Mouse (Mus musculus): ENCODE data around the gene Gm17490.
"Not testable (repeated sequence)": the region's sequence is repeated elsewhere in the genome, so short reads cannot be mapped to it uniquely, and the experiment has no call there.

Gm17490 gene

GRCm38 (mm10) chr2:11635035-11635434 lies 9.0 kb upstream of the Gm17490 start:
- DNase-seq (ENCODE audit: low spot score): no peak

- DNase-seq (ENCODE audit: low spot score): no peak
Observed at GRCm38 (mm10) chr2:11623726-11624125, 2.3 kb downstream of the Gm17490 start.

GRCm38 (mm10) chr2:11623173-11623572 lies 2.9 kb downstream of the Gm17490 start:
- DNase-seq (ENCODE audit: low spot score): no peak

- no peak for DNase-seq (ENCODE audit: low spot score)
Observed at GRCm38 (mm10) chr2:11619598-11619997, 6.5 kb downstream of the Gm17490 start.

- no peak for DNase-seq (ENCODE audit: low spot score)
Observed at GRCm38 (mm10) chr2:11616846-11617245, 9.2 kb downstream of the Gm17490 start.

GRCm38 (mm10) chr2:11612939-11613338 lies 13.1 kb downstream of the Gm17490 start:
- not testable (repeated sequence) for DNase-seq (ENCODE audit: low spot score)

- not testable (repeated sequence) for DNase-seq (ENCODE audit: low spot score)
Observed at GRCm38 (mm10) chr2:11606718-11607117, 19.3 kb downstream of the Gm17490 start.

- DNase-seq (ENCODE audit: low spot score): no peak
Observed at GRCm38 (mm10) chr2:11604911-11605310, 21.2 kb downstream of the Gm17490 start.

GRCm38 (mm10) chr2:11604053-11604452 lies 22.0 kb downstream of the Gm17490 start, which contains the start of gene Rbm17:
TSS of gene Rbm17 (minus strand) at chr2:11604153.
- DNase-seq (ENCODE audit: low spot score): no peak

- DNase-seq (ENCODE audit: low spot score): peak; percentile 97
Observed at GRCm38 (mm10) chr2:11602506-11603489, 23.3 kb downstream of the Gm17490 start.

GRCm38 (mm10) chr2:11601795-11602194 lies 24.3 kb downstream of the Gm17490 start:
- DNase-seq (ENCODE audit: low spot score): no peak

- DNase-seq (ENCODE audit: low spot score): no peak
Observed at GRCm38 (mm10) chr2:11597906-11598305, 28.2 kb downstream of the Gm17490 start.

GRCm38 (mm10) chr2:11596690-11597089 lies 29.4 kb downstream of the Gm17490 start:
- no peak for DNase-seq (ENCODE audit: low spot score)

GRCm38 (mm10) chr2:11587996-11588395 lies 38.1 kb downstream of the Gm17490 start:
- DNase-seq (ENCODE audit: low spot score): no peak

GRCm38 (mm10) chr2:11579399-11579798 lies 46.7 kb downstream of the Gm17490 start:
- no peak for DNase-seq (ENCODE audit: low spot score)

GRCm38 (mm10) chr2:11578187-11578586 lies 47.9 kb downstream of the Gm17490 start:
- DNase-seq (ENCODE audit: low spot score): no peak
